Mouse (Mus musculus) right cerebral cortex, postnatal 14 days (tissue): ENCODE measurements around the gene Myl10.
A peak's percentile ranks its signal among the peaks of the same experiment; 100 is the strongest.
"Not testable (repeated sequence)": the region's sequence is repeated elsewhere in the genome, so short reads cannot be mapped to it uniquely, and the experiment has no call there.

Source experiments
- DNase-seq: peaks from one replicate; pipeline ENCODE4 v3.0.0; 2022

Myl10 gene

GRCm38 (mm10) chr5:136692784-136693183, at the start of gene Myl10:
Myl10 (plus strand) TSS chr5:136693146.
- DNase-seq = no peak

GRCm38 (mm10) chr5:136646731-136647328, 46.1 kb upstream of the Myl10 start:
- no peak for DNase-seq

GRCm38 (mm10) chr5:136649071-136649470, 43.9 kb upstream of the Myl10 start:
- no peak for DNase-seq

- no peak for DNase-seq
Measured at GRCm38 (mm10) chr5:136649655-136650054, 43.3 kb upstream of the Myl10 start.

GRCm38 (mm10) chr5:136654481-136654880, 38.5 kb upstream of the Myl10 start:
- DNase-seq = no peak

- no peak for DNase-seq
Measured at GRCm38 (mm10) chr5:136656830-136657395, 36.0 kb upstream of the Myl10 start.

- DNase-seq = not testable (repeated sequence)
Measured at GRCm38 (mm10) chr5:136660721-136661120, 32.2 kb upstream of the Myl10 start.

GRCm38 (mm10) chr5:136662281-136662680, 30.7 kb upstream of the Myl10 start:
- no peak for DNase-seq

GRCm38 (mm10) chr5:136662822-136663221, 30.1 kb upstream of the Myl10 start:
- no peak for DNase-seq

- peak; percentile 68 for DNase-seq
Measured at GRCm38 (mm10) chr5:136664497-136664896, 28.4 kb upstream of the Myl10 start.

- DNase-seq = no peak
Measured at GRCm38 (mm10) chr5:136676315-136677030, 16.5 kb upstream of the Myl10 start.

GRCm38 (mm10) chr5:136678840-136679348, 14.1 kb upstream of the Myl10 start:
- DNase-seq = no peak

GRCm38 (mm10) chr5:136686349-136686748, 6.6 kb upstream of the Myl10 start:
- no peak for DNase-seq

- DNase-seq = no peak
Measured at GRCm38 (mm10) chr5:136687561-136687960, 5.4 kb upstream of the Myl10 start.

- DNase-seq = no peak
Measured at GRCm38 (mm10) chr5:136688841-136689240, 4.1 kb upstream of the Myl10 start.

GRCm38 (mm10) chr5:136691170-136691569, 1.8 kb upstream of the Myl10 start:
- DNase-seq = no peak

- DNase-seq = no peak
Measured at GRCm38 (mm10) chr5:136693418-136693817, 472 bp downstream of the Myl10 start.

GRCm38 (mm10) chr5:136694976-136695375, 2.0 kb downstream of the Myl10 start:
- DNase-seq = no peak

GRCm38 (mm10) chr5:136696516-136696915, 3.6 kb downstream of the Myl10 start:
- DNase-seq = no peak

- DNase-seq = no peak
Measured at GRCm38 (mm10) chr5:136697618-136698017, 4.7 kb downstream of the Myl10 start.

GRCm38 (mm10) chr5:136702159-136702725, 9.3 kb downstream of the Myl10 start:
- DNase-seq = no peak

- DNase-seq = peak; percentile 78
Measured at GRCm38 (mm10) chr5:136703751-136704150, 10.8 kb downstream of the Myl10 start.

GRCm38 (mm10) chr5:136704151-136704550, 11.2 kb downstream of the Myl10 start:
- DNase-seq = no peak

- no peak for DNase-seq
Measured at GRCm38 (mm10) chr5:136705532-136705931, 12.6 kb downstream of the Myl10 start.
